Mouse (Mus musculus) hindbrain, postnatal 0 days (tissue): Measurements from ENCODE around the gene Gli3. TPM values are rescaled to one million over a fixed set of nuclear protein-coding genes. Genes with fewer than 3 reads are reported as not detected.
A peak's percentile ranks its signal among the peaks of the same experiment; 100 is the strongest.

Experiments
- ATAC-seq: fragments of 200-750 bp; cut with Nextera tagmentation; 2 replicates; pipeline ENCODE4 v1.8.0; 2017; ENCODE audit warnings: mild to moderate bottlenecking, moderate TSS enrichment, moderate library complexity
- DNase-seq: peaks from one replicate; pipeline ENCODE4 v3.0.0-alpha.2; 2015; ENCODE audit warnings: low spot score
- H3K27ac ChIP-seq: fragments of 300-500 bp; sonication (generic); 2 replicates; pipeline ENCODE4 v1.5.1; 2014; ENCODE audit warnings: mild to moderate bottlenecking
- H3K27me3 ChIP-seq: fragments of 300-500 bp; sonication (generic); 2 replicates; pipeline ENCODE4 v1.6.1; 2014; ENCODE audit warnings: low read length, mixed read lengths; ENCODE audit not compliant: insufficient read depth
- H3K36me3 ChIP-seq: fragments of 300-500 bp; sonication (generic); 2 replicates; pipeline ENCODE4 v1.6.1; 2014; ENCODE audit warnings: low read length, mixed read lengths; ENCODE audit not compliant: insufficient read depth
- H3K4me1 ChIP-seq: fragments of 300-500 bp; sonication (generic); 2 replicates; pipeline ENCODE4 v1.6.1; 2014; ENCODE audit warnings: antibody characterized with exemption, low read length, mixed read lengths; ENCODE audit not compliant: insufficient read depth
- H3K4me2 ChIP-seq: fragments of 300-500 bp; sonication (generic); 2 replicates; pipeline ENCODE4 v1.6.1; 2014; ENCODE audit warnings: low read depth, mild to moderate bottlenecking, low read length, moderate library complexity, mixed read lengths
- H3K4me3 ChIP-seq: fragments of 300-500 bp; sonication (generic); 2 replicates; pipeline ENCODE4 v1.5.1; 2014; ENCODE audit warnings: low read length
- H3K9ac ChIP-seq: fragments of 300-500 bp; sonication (generic); replicated peaks from 2 replicates; pipeline ENCODE4 v1.6.1; 2014; ENCODE audit warnings: mild to moderate bottlenecking, low read length, moderate library complexity, mixed read lengths
- H3K9me3 ChIP-seq: fragments of 300-500 bp; sonication (generic); 2 replicates; pipeline ENCODE4 v1.6.1; 2016; ENCODE audit warnings: low read length, mixed read lengths
- CTCF ChIP-seq: IDR thresholded peaks from 2 replicates; pipeline ENCODE4 v1.5.1; 2016; ENCODE audit warnings: antibody characterized with exemption, control low read depth, low read depth
- WGBS: fragments of 180-500 bp; shearing (Covaris S2); extraction: QIAGEN DNeasy Blood & Tissue Kit; methylation state at CpG from one replicate; pipeline ENCODE4 v1.1.7; 2014; 5-methylcytosine and 5-hydroxymethylcytosine counted together
- polyA plus RNA-seq: library from polyadenylated mRNA; unstranded; fragments of >200 nt; fragmentation: Nextera tagmentation; extraction: Ambion mirVana; gene quantifications from 2 replicates; pipeline ENCODE4 v1.2.1, GENCODE M21; 2015
- total RNA-seq: library from RNA; depleted of rRNA; stranded (reverse); fragments of >200 nt; gene quantifications from 2 replicates; pipeline ENCODE4 v1.2.3, GENCODE M21; 2014

Gene Gli3
- total and polyA plus RNA-seq, 2 experiments from 2014 or later, result 3.7 to 7.3 TPM

- TF ChIP-seq CTCF, result no peak
- no peak for ATAC-seq
- no peak overlapping the region for H3K4me3 ChIP-seq
Measured at GRCm38 (mm10) chr13:15561441-15561840, 98.4 kb downstream of the Gli3 start.

DNA sequence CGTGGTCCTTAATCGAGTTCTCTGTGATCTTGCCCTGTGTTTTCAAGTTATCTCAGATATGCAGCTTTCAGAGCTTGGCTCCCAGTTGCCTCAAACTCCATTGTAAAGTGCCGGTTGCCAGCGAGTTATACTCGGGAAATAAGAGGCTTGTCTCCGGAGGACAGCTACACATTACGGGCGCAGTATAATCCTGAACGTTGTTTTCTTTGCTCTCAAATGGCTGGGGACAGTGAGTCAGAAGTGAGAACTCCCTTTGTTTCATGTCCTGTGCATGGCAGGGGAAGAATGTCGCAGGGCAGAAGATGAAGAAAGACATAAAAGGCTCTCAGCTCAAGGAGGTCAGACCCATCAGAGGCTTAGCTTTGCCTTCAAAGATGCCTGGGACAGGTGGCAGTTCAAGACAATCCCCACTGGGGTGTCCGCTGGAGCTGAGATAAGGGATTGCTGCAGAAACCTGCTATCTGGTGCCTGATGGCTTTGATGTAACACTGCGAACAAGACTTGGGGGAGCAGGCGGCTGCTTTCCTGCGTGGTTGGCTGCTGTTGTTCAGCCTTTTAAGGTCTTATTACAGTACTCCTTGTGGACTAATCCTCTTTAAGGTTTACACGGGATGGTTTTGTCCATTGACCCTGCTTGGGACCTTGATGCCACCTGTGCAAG lies 108.0 kb downstream of the Gli3 start:
- ATAC-seq (peak; percentile 38; the same call in 1 of the 2 replicates), DNase-seq (no peak)
- Histone ChIP-seq H3K4me1 (peaks cover 5% of the 10 kb centered on the region; the same call in 1 of the 2 replicates), H3K36me3 (no peaks in the 10 kb centered on the region), H3K27ac (no peak overlapping the region), H3K4me3 (no peak overlapping the region), H3K4me2 (peak overlapping the region; percentile 31), H3K9me3 (no peaks in the 10 kb centered on the region), H3K27me3 (no peaks in the 10 kb centered on the region), H3K9ac (no peak overlapping the region)
- TF ChIP-seq CTCF, result no peak
- 40% methylated on average over 15 of the region's 15 CpGs for WGBS

More at GRCm38 (mm10) chr13:15561441-15561840, 98.4 kb downstream of the Gli3 start:
- H3K4me1 ChIP-seq, result no peaks in the 10 kb centered on the region
- no peak overlapping the region for H3K27ac ChIP-seq
- H3K4me2 ChIP-seq, result no peak overlapping the region
- no peaks in the 10 kb centered on the region for H3K27me3 ChIP-seq
- DNase-seq, result no peak
- H3K9ac ChIP-seq, result no peak overlapping the region
- WGBS, result 90% methylated on average over 3 of the region's 3 CpGs
- H3K9me3 ChIP-seq, result no peaks in the 10 kb centered on the region
- no peaks in the 10 kb centered on the region for H3K36me3 ChIP-seq

DNA sequence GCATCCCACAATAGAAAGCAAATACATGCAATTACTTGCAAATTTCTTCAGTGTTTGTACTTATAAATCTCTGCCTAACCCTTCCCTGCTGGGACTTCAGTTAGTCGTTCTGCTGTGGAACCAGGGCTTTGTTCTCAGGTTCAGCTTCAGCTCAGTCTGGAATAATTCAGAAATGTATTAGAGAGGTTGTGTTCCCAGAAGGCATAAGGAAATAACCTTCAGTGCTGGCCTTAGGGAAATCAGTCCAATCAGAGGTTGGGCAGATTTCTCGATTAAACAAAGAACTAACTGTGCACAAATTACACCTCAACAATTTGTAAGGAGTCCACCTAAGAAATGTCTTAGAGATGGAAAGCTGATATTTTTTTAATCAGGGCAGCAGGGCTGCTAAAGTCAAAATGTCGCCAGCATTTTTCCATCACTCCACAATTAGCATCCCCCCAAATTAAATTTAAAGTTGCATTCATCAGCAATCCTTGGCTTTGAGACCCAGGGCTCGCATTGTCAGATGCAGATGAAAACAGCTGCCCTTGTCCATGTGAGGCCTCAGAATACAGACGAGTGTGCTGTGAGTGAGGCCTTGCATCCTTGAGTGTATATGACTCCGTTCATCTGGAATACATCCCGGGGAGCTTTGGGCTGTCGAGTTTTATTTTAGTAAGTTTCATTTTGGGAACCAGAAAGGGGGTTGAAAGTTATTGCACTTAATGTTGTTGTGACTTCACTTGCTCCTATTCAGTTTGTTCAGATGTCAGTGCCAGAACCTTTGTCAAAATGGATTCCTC lies 114.3 kb downstream of the Gli3 start:
- Histone ChIP-seq H3K9ac (no peak overlapping the region), H3K27me3 (no peaks in the 10 kb centered on the region), H3K27ac (no peak overlapping the region), H3K36me3 (no peaks in the 10 kb centered on the region), H3K4me1 (no peaks in the 10 kb centered on the region), H3K4me3 (no peak overlapping the region), H3K9me3 (no peaks in the 10 kb centered on the region), H3K4me2 (no peak overlapping the region)
- WGBS, result 53% methylated on average over 8 of the region's 8 CpGs
- ATAC-seq (no peak), DNase-seq (no peak)
- no peak for TF ChIP-seq CTCF

DNA sequence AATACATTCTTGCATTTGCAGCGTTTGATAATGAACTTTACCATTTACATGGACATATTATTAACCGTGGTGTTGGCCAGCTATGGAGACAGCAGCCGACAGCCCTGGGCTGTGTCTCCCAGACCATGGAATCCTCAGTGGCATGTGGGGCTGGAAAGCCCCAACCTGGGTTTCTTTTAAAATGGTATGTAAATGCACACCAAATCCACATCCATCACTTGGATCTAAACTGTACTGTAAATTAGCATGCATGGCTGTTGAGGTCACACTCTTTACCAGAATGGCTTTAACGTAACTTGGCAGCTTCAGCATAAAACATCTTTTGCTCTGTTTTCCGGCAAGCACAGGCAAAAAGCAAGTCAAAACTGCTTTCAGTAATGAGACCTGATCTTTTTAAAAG lies 117.4 kb downstream of the Gli3 start:
- Histone ChIP-seq H3K9ac (no peak overlapping the region), H3K36me3 (no peaks in the 10 kb centered on the region), H3K9me3 (no peaks in the 10 kb centered on the region), H3K27ac (no peak overlapping the region), H3K4me3 (no peak overlapping the region), H3K27me3 (no peaks in the 10 kb centered on the region), H3K4me2 (no peak overlapping the region), H3K4me1 (no peaks in the 10 kb centered on the region)
- DNase-seq (no peak), ATAC-seq (no peak)
- 54% methylated on average over 5 of the region's 5 CpGs for WGBS
- TF ChIP-seq CTCF, result no peak

- DNase-seq (no peak), ATAC-seq (no peak)
- Histone ChIP-seq H3K9ac (no peak overlapping the region), H3K36me3 (no peaks in the 10 kb centered on the region), H3K27me3 (no peaks in the 10 kb centered on the region), H3K4me3 (no peak overlapping the region), H3K4me1 (no peaks in the 10 kb centered on the region), H3K4me2 (no peak overlapping the region), H3K9me3 (no peaks in the 10 kb centered on the region), H3K27ac (no peak overlapping the region)
- TF ChIP-seq CTCF, result no peak
- WGBS, result 84% methylated on average over 2 of the region's 2 CpGs
Measured at GRCm38 (mm10) chr13:15585941-15586340, 122.9 kb downstream of the Gli3 start.

- no peaks in the 10 kb centered on the region for H3K36me3 ChIP-seq
- no peaks in the 10 kb centered on the region for H3K27me3 ChIP-seq
- H3K4me1 ChIP-seq, result no peaks in the 10 kb centered on the region
- ATAC-seq (0 out of 2 replicates have a peak, but pooled peaks have one; percentile 32), DNase-seq (peak; percentile 68)
- TF ChIP-seq CTCF, result no peak
- WGBS, result 53% methylated on average over 16 of the region's 16 CpGs
- H3K9ac ChIP-seq, result no peak overlapping the region
- no peaks in the 10 kb centered on the region for H3K9me3 ChIP-seq
- H3K27ac ChIP-seq, result no peak overlapping the region
- H3K4me3 ChIP-seq, result no peak overlapping the region
- H3K4me2 ChIP-seq, result no peak overlapping the region
Measured at GRCm38 (mm10) chr13:15588278-15589272, 125.5 kb downstream of the Gli3 start.
